Mouse (Mus musculus) left cerebral cortex, postnatal 10 days (tissue): ENCODE results near the gene Erbb3. TPM values are rescaled to one million over a fixed set of nuclear protein-coding genes. Genes with fewer than 3 reads are reported as not detected.

Experiments used
- DNase-seq, 2 experiments: peaks; one replicate each; pipeline ENCODE4 v3.0.0; 2021 to 2022; ENCODE audit warnings: low spot score in 2 of 2, mixed read lengths in 1 of 2; ENCODE audit errors: extremely low spot score in 1 of 2
- intact Hi-C: fragments of 180-260 bp; cut with DNase I; formaldehyde crosslinking; loops from one replicate; pipeline ENCODE4 v1.15.1; 2025
- total RNA-seq, 2 experiments: library from RNA; stranded (reverse); gene quantifications; 2 replicates each; pipeline ENCODE4 v1.2.3; 2021

Erbb3 gene
- total RNA-seq, 2 experiments from 2014 or later, result 1.1 to 2.2 TPM

DNA sequence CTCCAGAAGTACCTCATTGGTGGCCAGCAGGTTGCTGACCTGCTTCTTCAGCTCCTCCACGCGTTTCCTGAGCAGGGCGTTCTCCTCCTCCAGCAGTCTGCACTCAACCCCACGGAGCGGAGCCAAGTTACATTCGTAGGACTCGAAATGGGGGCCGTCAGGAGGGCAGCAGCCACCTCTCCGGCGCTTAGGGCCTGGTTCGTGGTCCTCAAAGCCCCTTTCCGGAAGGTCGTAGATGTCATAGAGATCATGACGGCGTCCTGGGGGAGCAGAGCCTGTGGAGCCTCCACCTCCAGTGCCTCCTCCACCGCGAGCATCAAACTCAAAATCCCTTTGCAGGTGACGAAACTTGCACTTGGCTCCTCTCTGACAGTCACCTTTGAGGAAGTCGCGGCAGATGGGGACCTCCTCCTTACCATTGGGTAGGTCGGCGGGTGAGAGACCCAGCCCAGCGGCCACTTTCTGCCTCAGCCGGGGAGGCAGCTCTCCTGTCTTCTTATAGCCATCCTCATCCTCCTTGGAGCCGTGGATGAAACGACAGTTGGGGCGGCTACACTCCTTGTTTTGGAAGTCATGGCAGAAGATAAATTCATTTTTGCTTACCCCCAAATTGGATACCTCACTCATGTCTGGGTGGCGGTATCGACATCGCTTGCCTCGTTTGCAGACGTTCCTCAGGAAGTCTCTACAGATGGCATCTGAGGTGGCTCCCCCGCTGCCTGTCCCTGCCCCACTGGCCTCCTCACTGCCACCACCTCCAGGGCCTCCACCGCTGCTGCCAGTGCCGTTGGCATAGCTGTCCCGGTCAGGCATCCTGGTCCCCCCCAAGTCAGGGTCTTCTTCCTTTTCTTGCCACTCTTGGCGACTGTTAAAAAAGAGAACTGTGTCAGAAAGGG is 44.5 kb downstream of the Erbb3 start:
- DNase-seq, result no peak
- intact Hi-C loops, result loop anchor here (5.0 kb wide), 1 partner anchor 53 kb away; the partner anchor contains the start of gene Myl6

DNA sequence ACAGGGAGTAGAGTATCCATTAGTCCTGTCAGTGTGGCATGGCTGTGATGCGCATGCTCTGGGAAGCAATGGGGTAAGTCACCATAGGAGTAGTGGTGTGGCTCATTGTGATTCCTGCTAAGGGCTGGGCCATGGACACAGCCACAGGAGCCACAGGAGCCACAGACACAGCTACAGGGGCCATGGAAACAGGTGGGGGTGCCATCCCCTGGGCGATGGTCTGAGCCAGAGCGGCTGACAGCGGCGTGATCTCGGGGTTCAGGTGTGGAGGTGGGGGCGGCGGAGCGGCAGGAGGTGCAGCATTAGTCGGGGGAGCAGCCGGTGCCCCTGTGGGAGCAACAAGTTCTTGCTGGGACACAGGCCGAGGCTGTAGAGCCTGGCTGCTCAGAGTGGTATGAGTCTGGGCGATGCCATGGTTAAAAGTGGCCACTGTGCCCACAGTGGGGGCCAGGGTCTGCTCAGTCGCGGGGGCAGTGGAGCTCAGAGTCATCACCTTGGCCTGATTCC is 45.2 kb downstream of the Erbb3 start:
- DNase-seq, result peak in 1 of 2 experiments; percentile 48
- intact Hi-C loops, result no loop called here

DNA sequence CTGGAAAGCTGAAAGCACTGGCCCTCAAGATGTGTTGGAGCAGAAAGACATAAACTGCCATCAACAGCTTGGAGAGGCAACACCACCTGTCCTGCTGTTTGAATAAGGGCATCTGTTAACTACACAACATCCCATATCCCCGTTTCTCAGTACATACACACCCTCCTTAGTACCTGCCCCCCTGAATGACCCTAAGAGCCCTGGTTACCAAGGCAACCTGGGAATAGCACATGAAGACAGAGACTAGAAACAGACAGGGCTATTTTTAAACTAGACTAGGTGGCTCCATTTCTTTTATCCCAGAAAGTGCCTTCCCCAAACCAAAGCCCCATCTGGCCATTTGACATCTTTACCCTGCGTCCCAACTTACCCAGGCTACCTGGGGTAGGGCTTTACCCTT is 46.4 kb downstream of the Erbb3 start:
- intact Hi-C loops, result no loop called here
- no peak for DNase-seq

DNA sequence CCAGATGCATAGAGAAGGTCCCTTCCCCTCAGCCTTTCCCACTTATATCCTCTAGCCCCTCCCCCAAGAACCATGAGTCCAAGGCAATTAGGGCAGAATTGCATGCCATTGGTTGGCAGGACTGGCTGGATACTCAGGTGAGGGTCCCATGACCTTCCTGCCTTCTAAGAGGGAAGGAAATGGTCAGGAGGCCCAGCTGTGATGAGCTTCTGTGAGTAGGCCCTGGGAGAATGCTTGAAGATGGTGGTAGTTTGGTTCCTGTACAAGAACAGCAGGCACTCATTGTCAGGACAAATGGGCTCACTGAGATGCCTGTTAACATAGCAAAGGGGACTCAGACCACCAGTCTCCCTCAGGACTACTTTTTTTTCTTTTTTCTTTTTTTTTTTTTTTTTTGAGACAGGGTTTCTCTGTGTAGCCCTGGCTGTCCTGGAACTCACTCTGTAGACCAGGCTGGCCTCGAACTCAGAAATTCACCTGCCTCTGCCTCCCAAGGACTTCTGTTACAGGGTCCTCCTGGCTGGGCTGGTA is 51.0 kb downstream of the Erbb3 start:
- no peak for DNase-seq
- intact Hi-C loops, result no loop called here

DNA sequence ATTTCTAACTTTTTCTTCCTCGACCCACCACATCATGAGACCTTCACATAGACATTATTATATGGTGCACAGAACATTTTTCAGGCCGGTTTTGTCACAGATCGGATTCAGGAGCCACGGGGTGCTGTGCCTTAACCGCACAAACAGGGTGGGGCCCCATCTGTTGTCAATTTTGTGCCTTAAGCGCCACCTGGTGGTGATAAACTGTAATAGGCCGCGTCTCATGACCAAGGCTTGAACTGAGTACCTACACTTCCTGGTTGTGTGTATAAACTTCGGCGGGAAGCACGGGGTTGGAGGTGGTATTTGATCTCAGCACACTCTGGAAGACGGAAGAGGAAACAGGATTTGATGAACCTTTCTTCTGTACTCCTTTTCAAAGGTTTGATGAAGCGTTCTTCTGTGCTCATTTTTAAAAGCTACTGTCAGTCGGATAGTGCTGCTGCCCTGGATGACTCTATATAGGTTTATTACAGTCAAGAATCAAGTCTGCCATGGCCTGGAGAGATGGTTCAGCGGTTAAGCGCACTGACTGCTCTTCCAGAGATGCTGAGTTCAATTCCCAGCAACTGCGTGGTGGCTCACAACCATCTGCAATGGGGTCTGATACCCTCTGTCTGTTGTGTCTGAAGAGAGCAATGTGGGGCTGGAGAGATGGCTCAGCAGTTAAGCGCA is 53.0 kb downstream of the Erbb3 start:
- intact Hi-C loops, result no loop called here
- DNase-seq, result peak; percentile 88

DNA sequence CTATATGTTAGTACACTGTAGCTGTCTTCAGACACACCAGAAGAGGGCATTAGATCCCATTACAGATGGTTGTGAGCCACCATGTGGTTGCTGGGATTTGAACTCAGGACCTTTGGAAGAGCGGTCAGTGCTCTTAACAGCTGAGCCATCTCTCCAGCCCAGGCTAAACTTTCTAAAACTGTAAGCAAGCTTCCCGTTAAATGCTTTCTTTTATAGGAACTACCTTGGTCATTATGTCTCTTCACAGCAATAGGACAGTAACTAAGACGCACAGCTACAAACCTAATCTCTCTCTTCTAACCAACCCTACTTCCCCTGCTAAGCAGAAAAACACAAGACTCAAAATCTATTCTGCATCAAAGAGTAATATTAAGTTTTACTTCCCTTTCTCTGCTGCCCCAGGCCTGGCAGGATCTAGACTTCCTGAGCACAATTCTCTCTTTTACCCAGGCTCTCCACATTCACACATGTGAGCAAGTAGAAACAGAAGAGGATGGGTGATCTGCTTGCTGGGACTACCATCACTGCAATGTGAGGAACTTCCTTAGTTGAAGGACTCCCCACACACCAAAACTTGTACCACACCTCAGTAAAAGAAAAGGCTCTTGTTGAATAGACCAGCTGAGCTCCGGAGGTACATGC is 53.7 kb downstream of the Erbb3 start:
- intact Hi-C loops, result no loop called here
- DNase-seq, result no peak

DNA sequence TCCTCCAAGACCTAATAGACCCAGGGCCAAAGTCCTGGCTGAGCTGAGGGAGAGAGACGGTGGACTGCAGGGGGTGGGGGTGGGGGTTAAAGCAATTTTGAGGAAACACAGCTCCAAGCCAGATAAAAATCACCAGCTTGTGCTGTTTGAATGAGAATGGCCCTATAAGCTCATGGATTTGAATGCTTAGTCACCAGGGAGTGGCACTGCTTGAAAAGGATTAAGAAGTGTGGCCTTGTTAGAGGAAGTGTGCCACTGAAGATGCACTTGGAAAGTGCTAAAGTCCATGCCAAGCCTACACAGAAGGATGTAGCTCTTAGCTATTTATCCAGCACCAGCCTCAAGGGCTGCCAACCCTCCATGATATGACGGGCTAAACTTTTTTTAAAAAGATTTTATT is 54.2 kb downstream of the Erbb3 start:
- DNase-seq, result no peak
- intact Hi-C loops, result no loop called here

DNA sequence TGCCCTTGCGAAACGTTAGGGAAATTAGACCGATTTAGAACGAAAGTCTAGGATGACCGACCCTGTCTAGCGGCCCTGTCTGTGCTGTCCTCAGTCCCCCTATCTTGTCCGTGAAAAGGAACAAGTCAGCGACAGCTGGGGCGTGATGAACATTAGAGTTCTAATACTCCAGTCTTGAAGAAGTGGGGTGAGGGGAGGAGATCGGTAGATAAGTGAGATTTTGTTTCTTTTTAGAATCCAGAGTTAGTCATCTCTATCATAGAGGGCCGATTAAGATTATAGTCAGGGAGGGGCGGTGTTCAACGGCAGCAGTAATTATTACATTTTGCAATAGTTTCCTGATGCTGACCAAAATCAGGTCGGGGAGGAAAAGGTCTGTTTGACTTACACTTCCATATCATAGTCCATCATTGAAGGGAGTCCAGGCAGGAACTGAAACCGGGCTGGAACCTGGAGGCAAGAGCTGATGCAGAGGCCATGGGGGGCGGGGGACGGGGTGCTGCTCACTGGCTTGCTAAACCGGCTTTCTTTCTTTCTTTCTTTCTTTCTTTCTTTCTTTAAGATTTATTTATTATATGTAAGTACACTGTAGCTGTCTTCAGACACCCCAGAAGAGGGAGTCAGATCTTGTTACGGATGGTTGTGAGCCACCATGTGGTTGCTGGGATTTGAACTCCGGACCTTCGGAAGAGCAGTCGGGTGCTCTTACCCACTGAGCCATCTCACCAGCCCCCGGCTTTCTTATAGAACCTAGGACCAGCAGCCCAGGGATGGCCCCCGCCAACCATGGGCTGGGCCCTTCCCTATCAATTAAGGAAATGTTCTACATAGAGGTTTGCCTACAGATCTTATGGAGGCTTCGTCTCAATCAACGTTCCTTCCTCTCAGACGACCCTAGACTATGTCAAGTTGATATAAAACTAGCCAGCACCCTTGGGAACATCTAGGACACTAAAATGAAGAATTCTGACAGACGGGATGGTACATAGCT is 62.8 kb downstream of the Erbb3 start:
- intact Hi-C loops, result loop anchor here (5.0 kb wide), 1 partner anchor 34 kb away; the partner anchor contains the start of gene Myl6
- no peak for DNase-seq

DNA sequence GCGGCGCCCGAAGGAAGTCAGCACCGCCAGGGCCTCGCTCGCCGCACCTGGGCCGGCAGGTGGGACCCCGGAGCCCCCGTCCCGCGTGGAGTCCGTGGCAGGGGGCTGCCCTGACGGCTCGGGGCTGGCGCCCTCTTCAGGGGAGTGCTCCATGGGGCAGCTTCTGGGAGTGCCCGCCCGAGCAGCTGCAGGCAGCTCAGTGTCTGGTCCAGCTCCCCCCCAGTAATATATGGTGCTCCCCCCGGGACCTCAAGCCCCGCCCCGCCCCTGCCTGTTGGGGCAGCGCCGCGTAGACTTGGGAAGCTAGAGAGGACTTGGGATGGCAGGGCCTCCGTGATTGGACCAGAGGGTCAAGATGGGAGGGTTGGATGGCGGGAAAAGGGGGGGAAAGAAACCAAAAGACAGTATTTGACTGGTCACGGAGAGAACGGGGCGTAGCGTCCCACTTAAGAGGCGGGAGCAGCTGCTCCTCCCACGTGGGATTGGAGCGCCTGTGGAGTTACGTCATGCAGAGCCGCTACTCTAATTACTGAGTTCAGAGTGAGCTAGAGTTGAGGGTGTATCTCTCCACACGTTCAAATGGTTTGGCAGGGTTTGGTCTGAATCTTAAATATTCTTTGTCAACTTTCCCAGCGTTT is 63.7 kb downstream of the Erbb3 start, which contains the start of gene Esyt1:
Esyt1 (minus strand) TSS at position 201 of the 638 bp plus-strand sequence.
- intact Hi-C loops, result loop anchor here (5.0 kb wide), 1 partner anchor 33 kb away; the partner anchor contains the start of gene Myl6
- peak; percentile 92 to 96 for DNase-seq

DNA sequence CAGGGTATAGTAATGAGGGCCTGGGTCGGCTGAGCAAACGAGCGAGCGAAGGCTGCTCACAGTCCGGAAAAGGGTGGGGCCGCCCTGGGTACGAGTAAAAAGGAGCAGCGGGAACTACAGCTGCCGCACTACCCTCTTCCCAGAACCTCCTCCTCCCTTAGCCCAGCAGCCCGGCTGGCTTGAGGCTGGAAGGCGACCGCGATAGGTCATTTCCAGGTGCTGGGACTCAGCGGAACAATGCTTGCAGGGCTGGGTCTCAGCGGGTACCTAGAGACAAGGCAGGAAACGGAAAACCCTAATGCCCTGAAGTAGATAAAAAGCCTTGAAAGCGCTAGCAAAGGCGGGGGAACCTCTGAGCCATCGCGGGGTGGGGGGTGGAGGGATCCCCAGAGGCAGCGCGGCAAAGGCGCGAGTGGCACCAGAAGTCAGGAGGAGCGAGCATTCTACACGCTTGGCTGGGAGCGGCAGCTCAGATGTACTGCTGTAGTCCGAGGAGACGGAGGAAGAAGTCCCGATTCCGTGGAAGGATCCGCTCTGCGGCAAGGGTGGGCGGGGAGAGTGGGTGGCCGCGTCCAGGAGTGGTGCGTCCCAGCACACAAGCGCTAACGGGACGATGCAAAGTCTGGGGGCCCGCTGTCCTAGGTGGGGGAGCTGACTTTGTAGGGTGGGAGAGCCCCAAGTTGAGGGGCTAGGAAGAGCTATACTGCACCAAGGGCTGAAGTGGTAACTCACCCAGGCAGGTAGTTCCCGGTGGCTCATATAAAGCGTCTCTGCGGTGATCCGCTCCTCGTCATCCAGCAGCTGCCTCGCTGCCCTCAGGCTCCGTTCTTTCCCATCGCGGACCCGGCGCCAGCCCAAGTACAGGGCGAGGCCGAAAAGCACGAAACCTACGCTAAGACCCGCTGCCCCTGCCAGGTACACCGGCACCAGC is 64.5 kb downstream of the Erbb3 start:
- intact Hi-C loops, result loop anchor here (5.0 kb wide), 1 partner anchor 33 kb away; the partner anchor contains the start of gene Myl6
- DNase-seq, result peak in 1 of 2 experiments; percentile 77

DNA sequence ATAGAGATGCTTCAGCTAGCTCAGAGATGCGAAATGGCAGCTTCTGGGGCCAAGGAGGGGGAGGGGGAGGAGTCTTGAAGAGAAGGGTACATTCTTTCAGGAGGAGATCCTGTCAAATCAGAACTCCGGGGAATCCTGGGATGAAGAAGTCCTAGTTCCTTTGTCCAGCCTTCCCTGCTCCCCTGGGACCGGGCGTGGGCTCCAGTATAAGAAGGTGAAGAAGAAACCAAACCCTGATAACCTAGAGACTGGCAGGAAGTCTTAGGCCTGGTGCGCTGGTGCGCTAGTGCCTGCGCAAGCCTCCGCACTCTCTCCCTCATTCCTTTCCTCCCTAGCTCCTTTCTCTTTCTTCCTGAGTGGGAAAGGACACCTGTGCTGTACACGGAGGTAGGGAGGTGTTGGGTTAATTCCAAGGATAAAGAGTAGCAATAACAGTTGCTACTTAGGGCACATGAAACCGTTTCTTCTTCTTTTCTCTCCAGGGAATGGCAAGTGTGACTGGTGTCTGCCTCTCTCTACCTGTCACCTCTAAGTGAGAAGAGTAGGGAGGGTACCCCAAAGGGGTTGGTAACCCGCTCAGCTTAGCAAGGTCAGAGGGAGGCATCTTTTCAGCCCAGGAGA is 65.2 kb downstream of the Erbb3 start:
- DNase-seq, result no peak
- intact Hi-C loops, result no loop called here

DNA sequence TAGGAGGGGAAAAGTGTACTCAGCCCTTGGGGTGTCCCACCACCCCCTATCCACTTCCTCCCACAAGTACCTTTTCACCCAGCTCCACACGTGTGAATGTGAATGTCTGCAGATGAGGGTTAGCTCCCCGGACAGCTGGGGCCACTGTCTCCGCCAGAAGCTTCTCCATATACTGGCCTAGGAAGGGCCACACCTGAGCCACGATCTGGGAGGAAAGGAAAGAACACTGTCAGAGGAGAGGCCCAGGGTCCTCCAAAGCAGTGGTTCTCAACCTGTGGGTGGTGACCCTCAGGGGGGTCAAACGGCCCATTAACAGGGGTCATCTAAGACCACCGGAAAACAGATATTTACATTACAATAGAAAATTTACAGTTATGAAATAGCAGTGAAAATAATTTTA is 67.1 kb downstream of the Erbb3 start:
- no peak for DNase-seq
- intact Hi-C loops, result no loop called here

DNA sequence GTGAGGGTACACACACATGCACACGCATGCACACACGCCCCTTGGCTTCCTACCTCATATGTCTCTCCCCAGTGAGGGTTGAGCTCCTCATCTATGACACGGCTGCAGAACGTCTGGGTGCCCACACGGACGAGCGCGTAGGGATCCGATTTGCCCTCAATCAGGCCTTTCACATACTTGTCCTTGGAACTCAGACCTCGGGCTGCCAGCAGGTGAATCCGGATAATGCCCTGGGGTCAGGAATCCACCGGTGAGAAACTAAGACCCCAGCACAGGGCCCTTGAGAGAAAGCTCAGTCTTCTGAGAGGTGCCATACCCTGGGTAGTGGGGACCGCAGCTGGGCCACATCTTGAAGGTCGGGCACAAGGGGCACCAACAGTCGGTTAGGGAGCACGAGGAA is 68.9 kb downstream of the Erbb3 start:
- DNase-seq, result no peak
- intact Hi-C loops, result no loop called here

DNA sequence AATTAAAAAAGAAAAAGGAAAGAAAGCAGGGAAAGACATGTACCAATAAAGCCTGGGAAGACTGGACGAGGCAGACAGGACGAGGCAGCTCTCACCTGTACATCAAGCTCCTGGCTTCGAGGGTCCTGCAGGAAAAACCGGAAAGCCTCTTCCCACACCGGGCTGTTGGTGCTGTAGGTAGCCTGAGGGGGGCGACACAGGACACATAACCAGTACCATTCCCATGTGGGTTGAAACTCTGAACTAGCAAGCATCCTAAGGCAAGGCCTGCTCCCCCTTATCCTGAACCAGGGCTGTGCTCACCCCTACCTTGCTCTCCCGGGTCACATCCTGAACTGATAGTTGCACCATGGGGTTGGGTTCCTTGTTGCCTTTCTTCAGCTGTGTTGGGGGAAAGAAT is 70.6 kb downstream of the Erbb3 start:
- DNase-seq, result peak in 1 of 2 experiments; percentile 60
- intact Hi-C loops, result no loop called here
